ENCODE assay signal across 10 mouse cellular contexts in genomic region chr9:107935374-107935773, GRCm38 (mm10). TPM values are rescaled to one million over a fixed set of nuclear protein-coding genes. Genes with fewer than 3 reads are reported as not detected.
DNase-seq lines count a peak whose midpoint lies in the region; ATAC-seq lines count a peak whose summit lies in the region.
"Had no signal": no experiment of that assay in that cellular context is flagged by ENCODE, and none has a peak within 500 bp of the region (broad histone marks: within the 10 kb centered on the region; RNA-seq: fewer than 3 reads in every experiment).

Gene Camkv (plus strand): TSS chr9:107935674.

- peaks cover 5% of the 10 kb centered on the region for H3K4me1 ChIP-seq in kidney, embryonic 16.5 days (ENCODE audit: insufficient read depth, low read length)
- peaks cover 15% of the 10 kb centered on the region for H3K4me1 ChIP-seq in embryonic facial prominence, embryonic 12.5 days
- peaks cover 22% of the 10 kb centered on the region for H3K4me1 ChIP-seq in intestine, embryonic 16.5 days (ENCODE audit: control insufficient read depth, insufficient read depth, low read length)
- H3K4me1 ChIP-seq in midbrain, embryonic 13.5 days (replicated peaks), result peaks cover 29% of the 10 kb centered on the region

- peaks cover 12% of the 10 kb centered on the region for H3K27me3 ChIP-seq in kidney, embryonic 16.5 days (ENCODE audit: insufficient read depth, low read length)
- peaks cover 28% of the 10 kb centered on the region for H3K27me3 ChIP-seq in embryonic facial prominence, embryonic 12.5 days
- peaks cover 16% of the 10 kb centered on the region for H3K27me3 ChIP-seq in intestine, embryonic 16.5 days (replicated peaks; ENCODE audit: control insufficient read depth, insufficient read depth, low read length)
- peaks cover 10% of the 10 kb centered on the region for H3K27me3 ChIP-seq in midbrain, embryonic 13.5 days

- WGBS in kidney, embryonic 16.5 days, result 16% methylated on average over 3 of the region's 3 CpGs
- 9% methylated on average over 3 of the region's 3 CpGs for WGBS in embryonic facial prominence, embryonic 12.5 days
- 13% methylated on average over 3 of the region's 3 CpGs for whole genome bisulfite sequencing in intestine, embryonic 16.5 days
- WGBS in midbrain, embryonic 13.5 days, result 11% methylated on average over 3 of the region's 3 CpGs

- H3K36me3 ChIP-seq in kidney, embryonic 16.5 days (ENCODE audit: insufficient read depth, low read length), result no peaks in the 10 kb centered on the region
- H3K36me3 ChIP-seq in embryonic facial prominence, embryonic 12.5 days, result no peaks in the 10 kb centered on the region
- no peaks in the 10 kb centered on the region for H3K36me3 ChIP-seq in intestine, embryonic 16.5 days (ENCODE audit: control insufficient read depth, insufficient read depth, low read length)
- no peaks in the 10 kb centered on the region for H3K36me3 ChIP-seq in midbrain, embryonic 13.5 days

- H3K4me3 ChIP-seq in kidney, embryonic 16.5 days (ENCODE audit: low read length), result peak within 1 kb of the TSS; percentile 53
- peak within 1 kb of the TSS; percentile 53 for H3K4me3 ChIP-seq in embryonic facial prominence, embryonic 12.5 days
- peak within 1 kb of the TSS; percentile 53 for H3K4me3 ChIP-seq in intestine, embryonic 16.5 days (ENCODE audit: low read length)
- H3K4me3 ChIP-seq in midbrain, embryonic 13.5 days (replicated peaks), result peak within 1 kb of the TSS; percentile 51

- peak within 1 kb of the TSS; percentile 88 for H3K4me2 ChIP-seq in kidney, embryonic 16.5 days (replicated peaks; ENCODE audit: low read depth, low read length)
- peak within 1 kb of the TSS; percentile 92 for H3K4me2 ChIP-seq in embryonic facial prominence, embryonic 12.5 days (replicated peaks)
- peak within 1 kb of the TSS; percentile 94 for H3K4me2 ChIP-seq in intestine, embryonic 16.5 days (ENCODE audit: low read depth, low read length)
- H3K4me2 ChIP-seq in midbrain, embryonic 13.5 days (replicated peaks), result peak within 1 kb of the TSS; percentile 87

- H3K9ac ChIP-seq in kidney, embryonic 16.5 days (replicated peaks; ENCODE audit: low read length), result peak within 1 kb of the TSS; percentile 58
- peak within 1 kb of the TSS; percentile 56 for H3K9ac ChIP-seq in embryonic facial prominence, embryonic 12.5 days
- peak within 1 kb of the TSS; percentile 66 for H3K9ac ChIP-seq in intestine, embryonic 16.5 days (ENCODE audit: low read depth, low read length)
- peak within 1 kb of the TSS; percentile 66 for H3K9ac ChIP-seq in midbrain, embryonic 13.5 days (replicated peaks)

- ATAC-seq in kidney, embryonic 16.5 days (ENCODE audit: low FRiP score, low TSS enrichment), result 0 out of 2 replicates have a peak, but pooled peaks have one; percentile 16
- no peak for ATAC-seq in embryonic facial prominence, embryonic 12.5 days (ENCODE audit: insufficient number of reproducible peaks, insufficient read depth, low FRiP score, low TSS enrichment)
- no peak for ATAC-seq in intestine, embryonic 16.5 days
- no peak for ATAC-seq in midbrain, embryonic 13.5 days
- ATAC-seq: Patski had no signal

- H3K9me3 ChIP-seq in kidney, embryonic 16.5 days (ENCODE audit: low read length), result no peaks in the 10 kb centered on the region
- H3K9me3 ChIP-seq in embryonic facial prominence, embryonic 12.5 days, result no peaks in the 10 kb centered on the region
- no peaks in the 10 kb centered on the region for H3K9me3 ChIP-seq in intestine, embryonic 16.5 days (ENCODE audit: control insufficient read depth, low read length)
- no peaks in the 10 kb centered on the region for H3K9me3 ChIP-seq in midbrain, embryonic 13.5 days

- DNase-seq in kidney, postnatal 14 days, result no peak
- no peak for DNase-seq in urinary bladder, adult 18-20 months (ENCODE audit: low spot score in 2 of 2)
- DNase-seq in kidney, adult 8-10 months, result no peak
- DNase-seq in spleen, postnatal 4 days (ENCODE audit: low spot score in 2 of 2), result no peak
- DNase-seq: kidney, adult 18-20 months had no signal

- H3K27ac ChIP-seq in kidney, embryonic 16.5 days (ENCODE audit: low read length), result no peak within 1 kb of the TSS
- no peak within 1 kb of the TSS for H3K27ac ChIP-seq in embryonic facial prominence, embryonic 12.5 days
- no peak within 1 kb of the TSS for H3K27ac ChIP-seq in intestine, embryonic 16.5 days (ENCODE audit: low read length)
- no peak within 1 kb of the TSS for H3K27ac ChIP-seq in midbrain, embryonic 13.5 days

RNA-seq across cellular contexts. Expression of gene Camkv, which starts in this region (rescaled TPM):
- polyA plus RNA-seq in kidney, embryonic 16.5 days (2015; fragmentation: Nextera tagmentation; extraction: Ambion mirVana), result 2.0 and 2.2 TPM in 2 replicates
- 7.0 and 7.5 TPM in 2 replicates for polyA plus RNA-seq in embryonic facial prominence, embryonic 12.5 days (2016; fragmentation: Nextera tagmentation; extraction: Ambion mirVana)
- 1.3 and 1.7 TPM in 2 replicates for polyA plus RNA-seq in intestine, embryonic 16.5 days (2015; fragmentation: Nextera tagmentation; extraction: Ambion mirVana)
- polyA plus RNA-seq in midbrain, embryonic 13.5 days (2015; fragmentation: Nextera tagmentation; extraction: Ambion mirVana), result 18.9 and 19.9 TPM in 2 replicates
